Mouse (Mus musculus): Measurements from ENCODE around the gene Abhd17b. TPM values are rescaled to one million over a fixed set of nuclear protein-coding genes. Genes with fewer than 3 reads are reported as not detected.

Gene Abhd17b
- total and polyA plus RNA-seq, 3 experiments, result 19.3 to 62.1 (median 33.5) TPM

DNA sequence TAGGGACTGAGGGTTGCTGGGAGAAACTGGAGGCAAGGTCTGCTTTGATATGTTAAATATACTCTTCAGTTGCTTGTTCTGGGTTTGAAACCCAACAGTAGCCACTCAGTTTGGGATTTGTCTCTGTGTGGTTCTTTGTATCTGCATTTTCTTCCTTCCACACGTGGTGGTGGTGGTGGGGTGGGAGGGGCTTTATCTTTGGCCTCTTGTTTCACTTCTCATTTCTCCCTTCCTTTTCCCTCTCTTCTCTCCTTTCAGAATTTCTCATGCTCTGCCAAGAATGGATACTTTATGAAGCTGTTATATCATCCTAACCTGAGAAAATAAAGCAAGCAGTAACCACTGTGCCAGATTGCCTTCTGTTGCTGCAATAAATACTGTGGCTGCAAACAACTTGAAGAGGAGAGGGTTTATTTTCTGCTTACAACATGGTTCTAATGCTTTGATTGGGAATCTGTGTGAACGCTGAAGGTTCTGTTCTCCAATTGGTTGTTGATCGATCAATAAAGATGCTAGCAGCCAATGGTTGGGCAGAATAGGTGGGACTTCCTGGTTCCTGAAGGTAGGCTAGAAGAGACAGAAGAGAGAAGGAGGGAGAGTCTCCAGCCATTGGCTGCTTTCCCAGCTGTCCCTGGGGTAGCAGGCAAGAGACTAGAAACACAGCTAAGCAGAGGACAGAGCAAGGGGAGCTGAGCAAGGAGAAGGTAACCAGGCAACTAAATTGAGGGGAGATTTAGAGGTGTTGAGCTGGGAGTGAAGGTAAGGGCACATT is 60.5 kb downstream of the Abhd17b start:
- peak; percentile 95 for DNase-seq (ENCODE audit: extremely low read depth)
- H3K79me2 ChIP-seq (replicated peaks; ENCODE audit: control insufficient read depth, extremely low read depth, insufficient read depth, poor library complexity, severe bottlenecking), result no peaks in the 10 kb centered on the region
- peak overlapping the region; percentile 72 for H3K4me2 ChIP-seq (ENCODE audit: insufficient read depth, low read depth, poor library complexity, severe bottlenecking)
- H3K4me1 ChIP-seq (ENCODE audit: control insufficient read depth in 1 of 2, insufficient read depth in 2 of 2), result peaks cover 3 to 20% of the 10 kb centered on the region in 2 experiments; a peak in 2 of 4 replicates
- H3K9ac ChIP-seq (ENCODE audit: insufficient read depth, low read depth), result peak overlapping the region; percentile 100
- in situ Hi-C loops (cut with MboI; ENCODE audit: low pct_ligation_motif_present, low pct_unique_long_range_greater_than_20kb, low sequenced_read_pairs) (loop anchor here (10.0 kb wide), 1 partner anchor 59 kb away; the partner anchor contains the start of genes 1110059E24Rik and Abhd17b), dilution Hi-C loops (cut with MboI; ENCODE audit: extremely low pct_ligation_motif_present, extremely low pct_unique_long_range_greater_than_20kb, low sequenced_read_pairs) (no loop called here)
- TF ChIP-seq ZNF384 (IDR thresholded peaks at IDR 0.05; ENCODE audit: low read depth, low read length) (no peak), RCOR1 (conservative IDR thresholded peaks at IDR 0.05; ENCODE audit: low read depth, low read length) (no peak), ZMIZ1 (IDR thresholded peaks at IDR 0.05; ENCODE audit: low read depth, low read length) (no peak; the same call in 1 of the 2 replicates), MAFK (IDR thresholded peaks at IDR 0.05; ENCODE audit: insufficient replicate concordance, low read length) (0 out of 2 replicates have a peak, but pooled peaks have one; percentile 6), E2F4 (IDR thresholded peaks at IDR 0.05; ENCODE audit: insufficient replicate concordance, low read depth, low read length) (no peak), MAX (IDR thresholded peaks at IDR 0.05; ENCODE audit: low read length) (peak; percentile 94), USF2 (conservative IDR thresholded peaks at IDR 0.05; ENCODE audit: low read depth, low read length) (peak; percentile 4; the same call in 1 of the 2 replicates), SIN3A (IDR thresholded peaks at IDR 0.05; ENCODE audit: low read length) (peak; percentile 70), HCFC1 (IDR thresholded peaks at IDR 0.05; ENCODE audit: low read depth, low read length) (peak; percentile 71), JUN (IDR thresholded peaks at IDR 0.05; ENCODE audit: insufficient read depth, low read depth, low read length) (no peak), MXI1 (IDR thresholded peaks at IDR 0.05; ENCODE audit: low read depth, low read length) (peak; percentile 94), USF1 (IDR thresholded peaks at IDR 0.05; ENCODE audit: low read depth, low read length) (peak; percentile 30; the same call in 1 of the 2 replicates), EP300 (IDR thresholded peaks at IDR 0.05; ENCODE audit: low read length) (peak; percentile 82), CHD1 (IDR thresholded peaks at IDR 0.05; ENCODE audit: low read depth, low read length) (no peak), RAD21 (IDR thresholded peaks at IDR 0.05; ENCODE audit: low read depth, low read length) (no peak; the same call in 1 of the 2 replicates), GABPA (IDR thresholded peaks at IDR 0.05; ENCODE audit: insufficient replicate concordance, low read depth, low read length) (no peak), MEF2A (IDR thresholded peaks at IDR 0.05; ENCODE audit: borderline replicate concordance, low read depth, low read length) (peak; percentile 48; the same call in 1 of the 2 replicates), ETS1 (conservative IDR thresholded peaks at IDR 0.05; ENCODE audit: low read depth, low read length) (peak; percentile 68), JUND (conservative IDR thresholded peaks at IDR 0.05; ENCODE audit: low read depth, low read length) (no peak), CTCF (conservative IDR thresholded peaks at IDR 0.05 in 1 of 2, IDR thresholded peaks at IDR 0.05 in 1 of 2; ENCODE audit: low read depth in 2 of 2, low read length in 2 of 2) (no peak), POLR2AphosphoS2 (IDR thresholded peaks at IDR 0.05; ENCODE audit: low read depth, low read length) (0 out of 2 replicates have a peak, but pooled peaks have one; percentile 71), POLR2A (IDR thresholded peaks at IDR 0.05; ENCODE audit: low read depth, low read length) (peak; percentile 85), NELFE (IDR thresholded peaks at IDR 0.05; ENCODE audit: low read depth, low read length) (peak; percentile 90), TCF12 (IDR thresholded peaks at IDR 0.05; ENCODE audit: low read depth, low read length) (peak; percentile 70), ZC3H11A (IDR thresholded peaks at IDR 0.05; ENCODE audit: low read depth, low read length) (no peak), KAT2A (IDR thresholded peaks at IDR 0.05; ENCODE audit: insufficient replicate concordance, low read length) (0 out of 2 replicates have a peak, but pooled peaks have one; percentile 46), TBP (conservative IDR thresholded peaks at IDR 0.05; ENCODE audit: low read depth, low read length) (peak; percentile 93), MAZ (IDR thresholded peaks at IDR 0.05; ENCODE audit: low read depth, low read length) (0 out of 2 replicates have a peak, but pooled peaks have one; percentile 50), NRF1 (IDR thresholded peaks at IDR 0.05; ENCODE audit: low read depth, low read length) (no peak; the same call in 1 of the 2 replicates), BHLHE40 (IDR thresholded peaks at IDR 0.05; ENCODE audit: low read depth, low read length) (peak; percentile 89), ELF1 (IDR thresholded peaks at IDR 0.05; ENCODE audit: low read depth, low read length) (peak; percentile 97), IRF4 (IDR thresholded peaks at IDR 0.05; ENCODE audit: low read depth, low read length) (peak; percentile 95), UBTF (IDR thresholded peaks at IDR 0.05; ENCODE audit: low read depth, low read length) (no peak), ZKSCAN1 (IDR thresholded peaks at IDR 0.05; ENCODE audit: borderline replicate concordance, low read depth, low read length) (no peak), MYC (IDR thresholded peaks at IDR 0.05; ENCODE audit: low read depth, low read length) (peak; percentile 98), PAX5 (IDR thresholded peaks at IDR 0.05; ENCODE audit: low read length) (no peak), SMC3 (IDR thresholded peaks at IDR 0.05; ENCODE audit: low read depth, low read length) (no peak), CHD2 (IDR thresholded peaks at IDR 0.05; ENCODE audit: low read length) (peak; percentile 90)
- H3K9me3 ChIP-seq (replicated peaks; ENCODE audit: low read length), result peaks cover 3% of the 10 kb centered on the region
- H3K27ac ChIP-seq (ENCODE audit: insufficient read depth, low read depth), result peak overlapping the region; percentile 97
- peak overlapping the region; percentile 68 to 96 (median 74) for H3K4me3 ChIP-seq (replicated peaks in 1 of 3; ENCODE audit: low read depth in 2 of 3, low read length in 2 of 3, poor library complexity in 1 of 3)
- H3K27me3 ChIP-seq (replicated peaks), result no peaks in the 10 kb centered on the region
- peaks cover 4 to 16% of the 10 kb centered on the region in 2 experiments for H3K36me3 ChIP-seq (replicated peaks in 1 of 2; ENCODE audit: control insufficient read depth in 1 of 2, insufficient read depth in 1 of 2, low read length in 1 of 2)
